Mouse (Mus musculus): ENCODE results near the gene Cpa2.

Cpa2 gene

GRCm38 (mm10) chr6:30541009-30541799 lies at the start of gene Cpa2:
Gene Cpa2 (plus strand): TSS chr6:30541582.
- no peak for DNase-seq

GRCm38 (mm10) chr6:30499049-30499448 lies 42.3 kb upstream of the Cpa2 start:
- DNase-seq, result no peak

- no peak for DNase-seq
Observed at GRCm38 (mm10) chr6:30508824-30509223, 32.6 kb upstream of the Cpa2 start.

- DNase-seq, result peak; percentile 98
Observed at GRCm38 (mm10) chr6:30509265-30510239, 31.8 kb upstream of the Cpa2 start, which contains the start of the genes Tmem209 and Ssmem1. Gene Tmem209 (minus strand): TSS chr6:30509783. Gene Ssmem1 (plus strand): TSS chr6:30509849.

GRCm38 (mm10) chr6:30510291-30510690 lies 31.1 kb upstream of the Cpa2 start:
- DNase-seq, result no peak

- DNase-seq, result no peak
Observed at GRCm38 (mm10) chr6:30514242-30514641, 27.1 kb upstream of the Cpa2 start.

- no peak for DNase-seq
Observed at GRCm38 (mm10) chr6:30520400-30520799, 21.0 kb upstream of the Cpa2 start.

- DNase-seq, result no peak
Observed at GRCm38 (mm10) chr6:30525456-30526332, 15.7 kb upstream of the Cpa2 start.

- DNase-seq, result peak; percentile 27
Observed at GRCm38 (mm10) chr6:30526586-30527515, 14.5 kb upstream of the Cpa2 start.

- no peak for DNase-seq
Observed at GRCm38 (mm10) chr6:30528800-30529199, 12.6 kb upstream of the Cpa2 start.

- no peak for DNase-seq
Observed at GRCm38 (mm10) chr6:30535340-30535739, 6.0 kb upstream of the Cpa2 start.

GRCm38 (mm10) chr6:30538240-30538639 lies 3.1 kb upstream of the Cpa2 start:
- no peak for DNase-seq

- no peak for DNase-seq
Observed at GRCm38 (mm10) chr6:30538800-30539199, 2.6 kb upstream of the Cpa2 start.

- DNase-seq, result no peak
Observed at GRCm38 (mm10) chr6:30542277-30542676, 895 bp downstream of the Cpa2 start.

GRCm38 (mm10) chr6:30543077-30543476 lies 1.7 kb downstream of the Cpa2 start:
- no peak for DNase-seq

GRCm38 (mm10) chr6:30543851-30544250 lies 2.5 kb downstream of the Cpa2 start:
- DNase-seq, result no peak

- DNase-seq, result no peak
Observed at GRCm38 (mm10) chr6:30545689-30546088, 4.3 kb downstream of the Cpa2 start.

- peak; percentile 39 for DNase-seq
Observed at GRCm38 (mm10) chr6:30546571-30547273, 5.3 kb downstream of the Cpa2 start.

- DNase-seq, result peak; percentile 43
Observed at GRCm38 (mm10) chr6:30547274-30547645, 5.9 kb downstream of the Cpa2 start.

GRCm38 (mm10) chr6:30547656-30548306 lies 6.4 kb downstream of the Cpa2 start:
- no peak for DNase-seq
